Mouse (Mus musculus) neural tube, embryonic 15.5 days (tissue): ENCODE data around the gene Iqcd. TPM values are rescaled to one million over a fixed set of nuclear protein-coding genes. Genes with fewer than 3 reads are reported as not detected.

ENCODE experiments used
- ATAC-seq: fragments of 200-750 bp; cut with Nextera tagmentation; 2 replicates; pipeline ENCODE4 v1.8.0; 2017; ENCODE audit warnings: mild to moderate bottlenecking, moderate TSS enrichment, moderate library complexity; ENCODE audit not compliant: low FRiP score
- H3K27ac ChIP-seq: fragments of 300-500 bp; sonication (generic); replicated peaks from 2 replicates; pipeline ENCODE4 v1.5.1; 2015; ENCODE audit warnings: mild to moderate bottlenecking, inconsistent platforms
- H3K27me3 ChIP-seq: fragments of 300-500 bp; sonication (generic); replicated peaks from 2 replicates; pipeline ENCODE4 v1.6.1; 2015; ENCODE audit warnings: inconsistent platforms
- H3K36me3 ChIP-seq: fragments of 300-500 bp; sonication (generic); 2 replicates; pipeline ENCODE4 v1.6.1; 2015; ENCODE audit warnings: inconsistent platforms
- H3K4me1 ChIP-seq: fragments of 300-500 bp; sonication (generic); 2 replicates; pipeline ENCODE4 v1.6.1; 2015; ENCODE audit warnings: inconsistent platforms
- H3K4me2 ChIP-seq: fragments of 300-500 bp; sonication (generic); 2 replicates; pipeline ENCODE4 v1.6.1; 2015; ENCODE audit warnings: inconsistent platforms, mild to moderate bottlenecking, moderate library complexity
- H3K4me3 ChIP-seq: fragments of 300-500 bp; sonication (generic); replicated peaks from 2 replicates; pipeline ENCODE4 v1.5.1; 2015; ENCODE audit warnings: mild to moderate bottlenecking, inconsistent platforms
- H3K9ac ChIP-seq: fragments of 300-500 bp; sonication (generic); replicated peaks from 2 replicates; pipeline ENCODE4 v1.6.1; 2015; ENCODE audit warnings: mild to moderate bottlenecking, inconsistent platforms
- H3K9me3 ChIP-seq: fragments of 300-500 bp; sonication (generic); replicated peaks from 2 replicates; pipeline ENCODE4 v1.6.1; 2016; ENCODE audit warnings: inconsistent platforms
- WGBS: fragments of 180-500 bp; shearing (Covaris S2); methylation state at CpG from one replicate; pipeline ENCODE4 v1.1.7; 2015; ENCODE audit warnings: mixed read lengths; 5-methylcytosine and 5-hydroxymethylcytosine counted together
- polyA plus RNA-seq: library from polyadenylated mRNA; unstranded; fragments of >200 nt; fragmentation: Nextera tagmentation; extraction: Ambion mirVana; gene quantifications from 2 replicates; pipeline ENCODE4 v1.2.1, GENCODE M21; 2015

Iqcd gene
- polyA plus RNA-seq, 1 experiment from 2014 or later: 1.5 TPM

DNA sequence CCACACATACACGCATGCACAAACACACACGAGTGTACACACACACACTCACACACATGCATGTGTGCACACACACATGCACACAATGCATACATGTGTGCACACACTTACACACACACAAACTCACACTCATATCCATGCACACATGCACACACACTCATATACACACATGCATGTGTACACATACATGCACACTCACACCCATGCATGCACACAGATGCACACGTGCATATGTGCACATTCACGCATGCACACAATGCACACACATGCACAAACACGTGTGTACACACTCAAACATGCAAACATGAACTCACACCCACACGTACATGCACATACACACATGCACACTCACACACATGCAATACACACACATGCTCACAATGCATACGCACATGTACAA is 51.3 kb downstream of the Iqcd start:
- Histone ChIP-seq H3K9me3 (no peaks in the 10 kb centered on the region), H3K4me2 (no peak overlapping the region), H3K9ac (no peak overlapping the region), H3K36me3 (no peaks in the 10 kb centered on the region), H3K27me3 (0 out of 2 replicates have a peak, but pooled peaks cover 4% of the 10 kb centered on the region), H3K4me3 (no peak overlapping the region), H3K4me1 (no peaks in the 10 kb centered on the region), H3K27ac (no peak overlapping the region)
- WGBS: 90% methylated on average over 7 of the region's 7 CpGs
- no peak for ATAC-seq

DNA sequence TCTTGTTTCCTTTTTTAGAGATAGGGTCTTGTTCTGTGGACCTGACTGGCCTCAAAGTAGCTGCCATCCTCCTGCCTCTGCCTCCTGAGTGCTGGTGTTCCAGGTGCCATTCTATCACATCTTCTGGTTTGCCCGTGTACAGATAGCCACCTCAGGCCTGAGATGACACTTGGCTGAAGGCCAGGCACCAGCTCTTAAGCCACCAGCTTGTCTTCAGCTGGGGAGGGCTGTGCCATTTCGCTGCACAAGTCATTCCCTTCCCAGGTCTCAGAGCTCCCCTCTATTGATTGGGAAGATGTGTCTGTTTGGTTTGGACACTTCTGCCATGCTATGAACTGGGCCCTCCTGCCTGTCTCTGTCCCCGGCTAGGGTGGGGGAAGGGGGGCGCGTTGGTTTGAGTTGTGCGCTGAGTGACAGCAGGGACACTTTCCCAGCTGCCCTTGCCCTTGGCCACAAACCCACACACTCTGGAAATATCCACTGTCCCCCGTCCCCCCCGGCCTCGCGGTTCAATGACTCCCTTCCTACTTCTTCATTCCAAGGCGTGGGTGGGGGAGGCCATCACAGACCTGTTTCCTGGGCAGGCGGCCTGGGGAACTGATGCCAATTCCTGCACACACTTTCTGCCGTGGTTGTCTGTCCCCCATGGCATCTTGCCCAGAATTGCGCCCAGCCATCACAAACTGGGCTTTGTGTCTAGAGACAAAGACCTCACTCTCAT is 54.7 kb downstream of the Iqcd start:
- Histone ChIP-seq H3K4me1 (peaks cover 5% of the 10 kb centered on the region), H3K4me2 (no peak overlapping the region), H3K27me3 (peaks cover 26% of the 10 kb centered on the region), H3K4me3 (no peak overlapping the region), H3K9me3 (no peaks in the 10 kb centered on the region), H3K27ac (no peak overlapping the region), H3K36me3 (no peaks in the 10 kb centered on the region), H3K9ac (no peak overlapping the region)
- ATAC-seq: no peak
- WGBS: 67% methylated on average over 14 of the region's 14 CpGs

DNA sequence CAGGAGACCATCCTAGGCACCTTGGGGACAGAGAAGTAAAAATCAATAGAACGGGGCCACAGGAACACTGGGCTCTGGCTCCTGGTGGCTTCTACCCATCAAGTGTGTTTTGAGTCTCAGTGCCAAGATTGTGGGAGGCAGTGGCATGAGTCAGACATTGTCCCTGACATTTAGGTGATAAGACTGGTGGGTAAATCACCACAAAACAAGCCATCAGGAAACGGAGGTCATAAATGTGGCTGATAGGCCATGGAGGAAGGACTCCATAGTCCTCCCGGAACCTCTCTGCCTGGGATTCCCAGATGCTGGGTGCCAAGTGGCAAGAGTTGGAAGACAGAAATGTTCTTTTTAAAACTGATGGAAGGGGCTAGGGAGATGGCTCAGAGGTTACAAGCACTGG is 55.4 kb downstream of the Iqcd start:
- no peaks in the 10 kb centered on the region for H3K9me3 ChIP-seq
- no peak overlapping the region for H3K4me2 ChIP-seq
- no peaks in the 10 kb centered on the region for H3K36me3 ChIP-seq
- H3K27ac ChIP-seq: no peak overlapping the region
- H3K9ac ChIP-seq: no peak overlapping the region
- peaks cover 12% of the 10 kb centered on the region for H3K4me1 ChIP-seq
- no peak for ATAC-seq
- peaks cover 33% of the 10 kb centered on the region for H3K27me3 ChIP-seq
- 76% methylated on average over 3 of the region's 3 CpGs for WGBS
- H3K4me3 ChIP-seq: no peak overlapping the region

DNA sequence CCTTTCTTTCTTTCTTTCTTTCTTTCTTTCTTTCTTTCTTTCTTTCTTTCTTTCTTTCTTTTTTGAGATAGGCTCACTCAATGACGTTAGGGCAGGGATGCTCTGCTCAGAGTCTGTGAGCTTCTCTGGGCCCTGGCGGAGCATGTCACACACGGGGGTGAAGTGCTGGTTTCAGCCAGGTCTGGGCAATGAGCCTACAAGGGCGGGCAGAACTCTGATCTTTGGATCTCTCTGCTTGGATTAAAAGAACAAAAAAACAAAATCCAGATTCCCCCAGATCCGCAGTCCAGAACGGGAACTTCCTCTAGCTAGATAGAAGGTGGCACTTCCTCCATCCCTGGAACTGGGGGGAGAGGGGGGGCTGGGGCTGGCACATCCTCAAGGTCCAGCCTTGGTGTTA is 57.0 kb downstream of the Iqcd start:
- no peak overlapping the region for H3K4me2 ChIP-seq
- peaks cover 49% of the 10 kb centered on the region for H3K27me3 ChIP-seq
- no peak for ATAC-seq
- no peaks in the 10 kb centered on the region for H3K9me3 ChIP-seq
- no peak overlapping the region for H3K4me3 ChIP-seq
- no peak overlapping the region for H3K9ac ChIP-seq
- peaks cover 16% of the 10 kb centered on the region for H3K4me1 ChIP-seq
- no peak overlapping the region for H3K27ac ChIP-seq
- 51% methylated on average over 6 of the region's 6 CpGs for WGBS
- no peaks in the 10 kb centered on the region for H3K36me3 ChIP-seq

DNA sequence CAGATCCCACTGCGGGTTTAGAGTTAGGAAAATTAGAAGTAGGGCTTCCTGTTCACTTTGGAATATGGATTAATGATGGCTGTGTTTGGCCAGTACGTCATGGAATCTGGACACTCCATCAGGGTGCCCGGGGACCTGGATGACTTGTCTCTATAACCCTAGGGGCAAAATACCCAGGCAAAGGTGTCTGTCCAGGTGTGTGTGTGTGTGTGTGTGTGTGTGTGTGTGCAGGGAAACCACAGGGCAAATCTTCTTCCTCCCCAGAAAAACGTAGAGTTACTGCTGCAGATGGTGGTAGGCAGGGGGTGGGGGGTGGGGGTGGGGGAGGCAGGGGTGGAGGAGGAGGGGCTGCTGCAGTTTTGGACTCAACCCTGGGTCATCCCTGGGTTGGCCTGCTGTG is 58.5 kb downstream of the Iqcd start:
- Histone ChIP-seq H3K27ac (no peak overlapping the region), H3K9ac (no peak overlapping the region), H3K4me1 (peaks cover 16% of the 10 kb centered on the region), H3K27me3 (peaks cover 57% of the 10 kb centered on the region), H3K9me3 (no peaks in the 10 kb centered on the region), H3K4me2 (no peak overlapping the region), H3K4me3 (no peak overlapping the region), H3K36me3 (no peaks in the 10 kb centered on the region)
- WGBS: 82% methylated on average over 3 of the region's 4 CpGs
- ATAC-seq: no peak

DNA sequence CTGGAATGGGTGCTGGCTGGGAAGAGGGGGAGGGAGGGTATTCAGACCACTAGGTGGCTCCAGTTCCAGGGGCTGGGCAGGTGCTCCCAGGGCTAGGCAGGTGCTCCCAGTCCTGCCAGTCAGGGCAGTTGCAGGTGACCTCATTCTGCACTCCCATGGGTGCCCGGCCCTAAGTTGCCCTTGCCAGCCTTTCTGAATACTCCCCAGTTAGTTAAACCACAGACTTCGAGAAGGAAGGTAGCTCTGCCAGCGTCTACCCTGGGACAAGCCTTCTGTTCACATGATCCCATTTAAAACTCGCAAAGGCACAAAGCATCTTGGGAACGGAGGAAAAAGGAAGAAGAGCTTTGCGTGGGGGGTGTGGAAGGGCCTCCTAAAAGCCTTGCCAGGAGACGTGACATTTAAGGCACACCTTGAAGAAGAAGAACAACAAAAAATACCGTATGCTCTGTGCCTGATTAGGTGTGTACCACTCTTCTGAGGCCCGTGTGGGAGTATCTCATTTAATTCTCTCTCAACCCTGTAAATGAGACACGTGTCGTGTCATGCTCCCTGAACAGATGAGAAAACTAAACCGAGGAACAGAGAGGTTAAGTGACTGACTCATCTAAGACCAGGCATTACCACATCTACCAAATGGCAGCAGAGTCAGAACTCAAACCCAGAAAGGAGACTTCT is 59.1 kb downstream of the Iqcd start:
- H3K9me3 ChIP-seq: no peaks in the 10 kb centered on the region
- no peak overlapping the region for H3K27ac ChIP-seq
- H3K9ac ChIP-seq: no peak overlapping the region
- ATAC-seq: no peak
- H3K4me2 ChIP-seq: peak overlapping the region; percentile 50; the same call in 1 of the 2 replicates
- peaks cover 60% of the 10 kb centered on the region for H3K27me3 ChIP-seq
- no peak overlapping the region; the same call in 1 of the 2 replicates for H3K4me3 ChIP-seq
- no peaks in the 10 kb centered on the region for H3K36me3 ChIP-seq
- H3K4me1 ChIP-seq: peaks cover 16% of the 10 kb centered on the region
- 41% methylated on average over 12 of the region's 12 CpGs for WGBS

DNA sequence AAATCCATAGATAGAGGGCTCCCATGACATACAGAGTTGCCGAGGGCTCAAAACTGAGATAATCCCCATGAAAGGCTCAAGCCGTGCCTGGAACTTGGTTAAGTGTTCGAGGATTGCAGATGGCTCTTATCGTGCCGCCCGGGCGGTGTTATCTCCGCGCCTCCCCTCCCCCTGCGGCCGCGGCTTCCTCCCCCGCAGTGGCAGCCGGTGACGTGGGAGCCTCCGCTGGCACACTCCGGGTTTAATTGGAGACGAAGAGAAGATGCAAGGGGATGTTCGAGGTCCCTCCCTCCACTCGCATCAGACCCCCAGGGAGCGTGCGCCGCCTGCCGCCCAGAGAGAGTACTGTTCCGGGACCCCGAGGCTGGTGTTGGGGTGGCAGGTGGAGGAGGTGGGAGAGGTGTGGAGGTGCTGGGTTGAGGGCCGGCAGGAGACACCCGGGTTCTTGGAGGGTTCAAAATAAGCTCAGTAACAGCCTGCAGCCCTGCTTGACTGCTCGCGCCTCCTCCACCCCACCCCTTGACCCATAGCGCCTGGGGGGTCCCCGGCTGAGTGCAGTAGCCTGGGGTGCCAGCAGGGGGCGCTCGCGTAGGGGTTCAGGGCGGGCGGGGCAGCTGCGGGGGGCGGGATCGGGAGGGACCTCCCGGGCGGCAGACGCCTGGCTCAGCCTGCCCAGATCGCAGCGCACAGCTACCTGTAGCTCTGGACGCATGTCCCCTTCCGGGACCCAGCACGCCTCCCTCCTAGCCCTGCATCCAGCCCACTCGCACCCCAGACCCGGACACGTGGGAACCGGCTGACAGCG is 60.0 kb downstream of the Iqcd start, which contains the start of gene Rasal1:
Gene Rasal1 (plus strand): TSS at position 244 of the 805 bp plus-strand sequence.
- 2% methylated on average over 45 of the region's 53 CpGs for WGBS
- H3K36me3 ChIP-seq: no peaks in the 10 kb centered on the region
- H3K4me3 ChIP-seq: peak within 1 kb of the TSS; percentile 30
- ATAC-seq: peak; percentile 17; the same call in 1 of the 2 replicates
- 0 out of 2 replicates have a peak within 1 kb of the TSS, but pooled peaks have one; percentile 11 for H3K9ac ChIP-seq
- no peaks in the 10 kb centered on the region for H3K9me3 ChIP-seq
- H3K27me3 ChIP-seq: peaks cover 60% of the 10 kb centered on the region
- peak within 1 kb of the TSS; percentile 50 for H3K4me2 ChIP-seq
- H3K4me1 ChIP-seq: peaks cover 16% of the 10 kb centered on the region
- no peak within 1 kb of the TSS for H3K27ac ChIP-seq

DNA sequence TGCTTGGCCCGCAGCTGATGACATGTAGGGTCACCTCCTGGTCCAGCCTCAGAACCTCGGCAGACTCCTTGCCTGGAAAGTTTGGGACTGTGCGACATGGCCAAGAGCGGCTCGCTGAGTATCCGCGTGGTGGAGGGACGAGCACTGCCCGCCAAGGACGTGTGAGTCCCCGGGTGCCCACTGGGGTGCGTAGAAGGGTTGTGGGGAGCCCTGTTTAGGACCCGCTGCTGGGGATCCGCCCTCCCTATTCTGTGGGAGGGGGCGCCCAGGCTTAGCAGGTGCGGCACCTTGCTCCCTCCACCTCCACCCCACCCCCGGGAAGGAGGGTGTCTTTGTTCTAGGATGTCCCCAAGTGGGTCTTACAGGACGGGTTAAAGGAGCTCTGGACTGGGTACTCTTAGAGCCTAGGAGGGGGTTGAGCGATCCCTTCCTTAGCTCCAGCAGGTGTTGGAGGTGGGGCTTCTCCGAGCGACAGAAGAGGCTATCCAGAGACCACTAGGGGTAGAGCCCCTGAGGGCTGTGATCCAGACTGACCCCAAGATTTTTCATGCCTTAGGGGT is 60.6 kb downstream of the Iqcd start:
- 0 out of 2 replicates have a peak, but pooled peaks have one; percentile 24 for ATAC-seq
- Histone ChIP-seq H3K9ac (no peak overlapping the region), H3K27ac (no peak overlapping the region), H3K4me3 (peak overlapping the region; percentile 30), H3K27me3 (peaks cover 57% of the 10 kb centered on the region), H3K9me3 (no peaks in the 10 kb centered on the region), H3K4me2 (peak overlapping the region; percentile 50), H3K4me1 (peaks cover 16% of the 10 kb centered on the region), H3K36me3 (no peaks in the 10 kb centered on the region)
- WGBS: 3% methylated on average over 21 of the region's 21 CpGs

DNA sequence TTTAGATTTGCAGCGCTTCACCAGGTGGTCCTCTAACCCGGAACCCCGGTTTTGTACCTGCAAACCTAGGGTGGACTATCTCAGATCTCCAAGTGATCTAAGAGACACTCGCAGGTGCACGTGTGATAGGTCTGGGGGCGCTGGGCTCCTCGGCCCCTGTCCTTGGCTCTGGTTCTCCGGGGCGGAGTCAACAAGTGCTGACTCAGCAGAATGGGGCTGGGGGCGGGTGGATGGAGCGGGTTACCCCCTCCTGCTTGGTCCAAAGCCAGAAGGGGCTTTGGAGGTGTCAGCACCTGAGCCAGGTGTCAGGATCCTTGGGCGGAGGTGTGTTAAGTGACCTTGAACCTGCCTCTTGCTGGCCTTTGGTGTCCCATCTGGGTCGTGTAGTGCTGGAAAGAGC is 61.1 kb downstream of the Iqcd start:
- WGBS: 24% methylated on average over 13 of the region's 13 CpGs
- no peak overlapping the region for H3K4me3 ChIP-seq
- H3K4me2 ChIP-seq: no peak overlapping the region
- H3K4me1 ChIP-seq: peaks cover 16% of the 10 kb centered on the region
- peaks cover 57% of the 10 kb centered on the region for H3K27me3 ChIP-seq
- no peaks in the 10 kb centered on the region for H3K9me3 ChIP-seq
- H3K27ac ChIP-seq: no peak overlapping the region
- no peak overlapping the region for H3K9ac ChIP-seq
- no peak for ATAC-seq
- H3K36me3 ChIP-seq: no peaks in the 10 kb centered on the region

DNA sequence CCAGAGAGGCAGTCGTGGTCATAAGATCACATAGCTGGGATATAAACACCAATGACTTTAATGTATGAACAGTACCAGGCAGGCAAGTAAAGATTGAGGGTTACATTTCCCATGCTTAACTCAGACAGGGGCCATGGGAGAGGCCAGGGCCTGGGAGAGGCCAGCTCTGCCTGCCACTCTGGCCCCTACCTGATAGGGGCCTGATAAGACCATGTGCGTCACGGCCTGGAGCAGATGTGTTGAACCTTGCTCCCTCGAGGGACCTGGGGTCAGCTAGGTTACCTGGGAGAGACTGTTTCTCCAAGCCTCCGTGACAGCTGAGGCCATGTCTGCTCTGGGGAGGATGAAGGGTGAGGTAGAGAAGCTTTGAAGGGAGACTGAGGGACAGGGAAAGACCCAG is 62.4 kb downstream of the Iqcd start:
- Histone ChIP-seq H3K4me2 (no peak overlapping the region), H3K9ac (no peak overlapping the region), H3K4me3 (no peak overlapping the region), H3K27me3 (peaks cover 54% of the 10 kb centered on the region), H3K27ac (no peak overlapping the region), H3K9me3 (no peaks in the 10 kb centered on the region), H3K4me1 (peaks cover 16% of the 10 kb centered on the region), H3K36me3 (no peaks in the 10 kb centered on the region)
- ATAC-seq: no peak
- WGBS: 83% methylated on average over 5 of the region's 5 CpGs

DNA sequence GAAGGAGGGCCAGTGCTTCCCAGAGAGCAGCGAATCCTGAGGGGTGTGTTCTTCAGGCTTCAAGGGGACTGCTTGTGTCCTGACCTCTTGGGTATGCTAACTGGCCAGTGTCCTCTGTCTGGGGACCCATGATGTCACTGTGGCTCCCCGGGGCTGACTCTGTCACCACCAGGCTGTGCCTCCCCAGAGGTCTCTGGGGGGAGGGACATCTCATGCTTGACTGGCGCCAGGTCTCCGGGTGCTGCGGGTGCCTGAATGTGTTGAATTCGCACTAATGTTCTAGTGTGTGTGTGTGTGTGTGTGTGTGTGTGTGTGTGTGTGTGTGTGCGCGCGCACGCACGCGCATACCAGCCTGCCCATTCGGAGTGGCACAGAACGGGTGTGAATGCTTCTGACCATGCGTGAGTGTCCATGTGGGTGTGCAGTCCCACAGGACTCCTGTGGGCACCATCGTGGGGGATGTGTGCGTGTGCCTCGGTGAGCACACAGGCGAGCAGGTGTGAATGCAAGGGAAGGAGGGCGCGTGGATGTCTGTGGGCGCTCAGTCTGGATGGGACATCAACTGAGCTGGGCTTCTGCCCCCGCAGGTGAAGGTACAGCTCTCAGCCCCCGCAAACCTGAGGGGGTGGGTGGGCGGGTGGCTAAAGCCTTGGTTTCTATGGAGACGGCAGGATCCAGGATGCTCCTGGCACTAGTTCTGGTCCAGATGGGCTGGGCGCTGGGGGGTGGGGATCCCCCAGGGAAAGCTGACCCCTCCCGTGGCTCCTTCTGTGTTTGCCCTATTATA is 64.3 kb downstream of the Iqcd start:
- Histone ChIP-seq H3K4me1 (peaks cover 15% of the 10 kb centered on the region), H3K27ac (no peak overlapping the region), H3K9me3 (no peaks in the 10 kb centered on the region), H3K36me3 (no peaks in the 10 kb centered on the region), H3K4me3 (no peak overlapping the region), H3K27me3 (peaks cover 39% of the 10 kb centered on the region), H3K9ac (no peak overlapping the region), H3K4me2 (no peak overlapping the region)
- 87% methylated on average over 28 of the region's 28 CpGs for WGBS
- ATAC-seq: no peak
